Mouse (Mus musculus): ENCODE data around the gene Tsks. TPM values are rescaled to one million over a fixed set of nuclear protein-coding genes. Genes with fewer than 3 reads are reported as not detected.
A peak's percentile ranks its signal among the peaks of the same experiment; 100 is the strongest.

Gene Tsks
- polyA plus RNA-seq, 1 experiment from 2014 or later, result not detected

- H3K27ac ChIP-seq, result no peak overlapping the region; the same call in 1 of the 2 replicates
These were observed 9.8 kb downstream of the Tsks start for GRCm38 (mm10) chr7:44952611-44953306.

GRCm38 (mm10) chr7:44953561-44953960, 10.6 kb downstream of the Tsks start:
- Histone ChIP-seq H3K4me2 (replicated peaks) (no peak overlapping the region), H3K4me3 (no peak overlapping the region), H3K27me3 (peaks cover 36% of the 10 kb centered on the region), H3K36me3 (no peaks in the 10 kb centered on the region), H3K27ac (no peak overlapping the region), H3K9me3 (replicated peaks) (no peaks in the 10 kb centered on the region), H3K9ac (no peak overlapping the region), H3K4me1 (peaks cover 14% of the 10 kb centered on the region; the same call in 1 of the 2 replicates)
- WGBS, result 58% methylated on average over 14 of the region's 14 CpGs
- no peak for ATAC-seq (ENCODE audit: low FRiP score)

More at GRCm38 (mm10) chr7:44952611-44953306, 9.8 kb downstream of the Tsks start:
- Histone ChIP-seq H3K4me3 (peak overlapping the region; percentile 45), H3K36me3 (no peaks in the 10 kb centered on the region), H3K9me3 (replicated peaks) (no peaks in the 10 kb centered on the region), H3K9ac (peak overlapping the region; percentile 64), H3K4me2 (replicated peaks) (peak overlapping the region; percentile 72), H3K27me3 (peaks cover 39% of the 10 kb centered on the region), H3K4me1 (peaks cover 14% of the 10 kb centered on the region; the same call in 1 of the 2 replicates)
- peak; percentile 85 for ATAC-seq (ENCODE audit: low FRiP score)
- 6% methylated on average over 24 of the region's 24 CpGs for WGBS

- Histone ChIP-seq H3K27ac (no peak overlapping the region), H3K27me3 (peaks cover 33% of the 10 kb centered on the region), H3K9ac (no peak overlapping the region), H3K4me1 (peaks cover 14% of the 10 kb centered on the region; the same call in 1 of the 2 replicates), H3K9me3 (replicated peaks) (no peaks in the 10 kb centered on the region), H3K36me3 (0 out of 2 replicates have a peak, but pooled peaks cover 4% of the 10 kb centered on the region), H3K4me2 (replicated peaks) (no peak overlapping the region), H3K4me3 (no peak overlapping the region)
- no peak for ATAC-seq (ENCODE audit: low FRiP score)
- 81% methylated on average over 12 of the region's 12 CpGs for WGBS
These were observed 11.3 kb downstream of the Tsks start for GRCm38 (mm10) chr7:44954091-44954885.

- 55% methylated on average over 5 of the region's 5 CpGs for WGBS
- Histone ChIP-seq H3K4me3 (no peak overlapping the region), H3K4me1 (peaks cover 14% of the 10 kb centered on the region; the same call in 1 of the 2 replicates), H3K9ac (no peak overlapping the region), H3K27ac (no peak overlapping the region), H3K9me3 (replicated peaks) (no peaks in the 10 kb centered on the region), H3K4me2 (replicated peaks) (no peak overlapping the region), H3K36me3 (peaks cover 16% of the 10 kb centered on the region), H3K27me3 (peaks cover 20% of the 10 kb centered on the region)
- ATAC-seq (ENCODE audit: low FRiP score), result no peak
These were observed 12.6 kb downstream of the Tsks start for GRCm38 (mm10) chr7:44955628-44956027.

GRCm38 (mm10) chr7:44956266-44956665, 13.3 kb downstream of the Tsks start:
- no peaks in the 10 kb centered on the region for H3K9me3 ChIP-seq (replicated peaks)
- ATAC-seq (ENCODE audit: low FRiP score), result no peak
- H3K27me3 ChIP-seq, result peaks cover 14% of the 10 kb centered on the region
- no peak overlapping the region for H3K9ac ChIP-seq
- no peak overlapping the region for H3K4me2 ChIP-seq (replicated peaks)
- no peak overlapping the region for H3K4me3 ChIP-seq
- H3K36me3 ChIP-seq, result peaks cover 23% of the 10 kb centered on the region
- peaks cover 14% of the 10 kb centered on the region; the same call in 1 of the 2 replicates for H3K4me1 ChIP-seq
- H3K27ac ChIP-seq, result 0 out of 2 replicates have a peak overlapping the region, but pooled peaks have one; percentile 17
- 49% methylated on average over 6 of the region's 6 CpGs for WGBS

GRCm38 (mm10) chr7:44957183-44957835, 14.3 kb downstream of the Tsks start:
- Histone ChIP-seq H3K4me2 (replicated peaks) (no peak overlapping the region), H3K9ac (0 out of 2 replicates have a peak overlapping the region, but pooled peaks have one; percentile 6), H3K4me1 (peaks cover 6% of the 10 kb centered on the region; the same call in 1 of the 2 replicates), H3K4me3 (no peak overlapping the region), H3K9me3 (replicated peaks) (no peaks in the 10 kb centered on the region), H3K27ac (no peak overlapping the region), H3K36me3 (peaks cover 33% of the 10 kb centered on the region), H3K27me3 (peaks cover 3% of the 10 kb centered on the region; the same call in 1 of the 2 replicates)
- WGBS, result 70% methylated on average over 20 of the region's 20 CpGs
- ATAC-seq (ENCODE audit: low FRiP score), result no peak

GRCm38 (mm10) chr7:44958208-44958607, 15.2 kb downstream of the Tsks start:
- peaks cover 41% of the 10 kb centered on the region for H3K36me3 ChIP-seq
- H3K27ac ChIP-seq, result no peak overlapping the region
- no peaks in the 10 kb centered on the region for H3K27me3 ChIP-seq
- H3K4me2 ChIP-seq (replicated peaks), result no peak overlapping the region
- H3K9ac ChIP-seq, result no peak overlapping the region
- no peak for ATAC-seq (ENCODE audit: low FRiP score)
- WGBS, result 62% methylated on average over 7 of the region's 7 CpGs
- H3K4me3 ChIP-seq, result no peak overlapping the region
- H3K9me3 ChIP-seq (replicated peaks), result no peaks in the 10 kb centered on the region
- H3K4me1 ChIP-seq, result no peaks in the 10 kb centered on the region

GRCm38 (mm10) chr7:44959281-44959680, 16.3 kb downstream of the Tsks start:
- no peak for ATAC-seq (ENCODE audit: low FRiP score)
- 82% methylated on average over 8 of the region's 8 CpGs for WGBS
- Histone ChIP-seq H3K36me3 (peaks cover 51% of the 10 kb centered on the region), H3K27ac (no peak overlapping the region), H3K4me3 (no peak overlapping the region), H3K4me1 (no peaks in the 10 kb centered on the region), H3K27me3 (no peaks in the 10 kb centered on the region), H3K9ac (no peak overlapping the region), H3K9me3 (replicated peaks) (no peaks in the 10 kb centered on the region), H3K4me2 (replicated peaks) (no peak overlapping the region)

GRCm38 (mm10) chr7:44959874-44960511, 17.0 kb downstream of the Tsks start:
- 92% methylated on average over 10 of the region's 10 CpGs for WGBS
- H3K27me3 ChIP-seq, result no peaks in the 10 kb centered on the region

GRCm38 (mm10) chr7:44960512-44960910, 17.5 kb downstream of the Tsks start:
- Histone ChIP-seq H3K4me1 (no peaks in the 10 kb centered on the region), H3K27me3 (no peaks in the 10 kb centered on the region), H3K4me3 (no peak overlapping the region), H3K4me2 (replicated peaks) (no peak overlapping the region), H3K9me3 (replicated peaks) (no peaks in the 10 kb centered on the region), H3K36me3 (peaks cover 59% of the 10 kb centered on the region), H3K9ac (no peak overlapping the region), H3K27ac (no peak overlapping the region)
- ATAC-seq (ENCODE audit: low FRiP score), result no peak
- 89% methylated on average over 13 of the region's 13 CpGs for WGBS

More at GRCm38 (mm10) chr7:44959874-44960511, 17.0 kb downstream of the Tsks start:
- H3K9ac ChIP-seq, result no peak overlapping the region
- ATAC-seq (ENCODE audit: low FRiP score), result no peak
- H3K9me3 ChIP-seq (replicated peaks), result no peaks in the 10 kb centered on the region
- no peak overlapping the region for H3K4me3 ChIP-seq
- peaks cover 54% of the 10 kb centered on the region for H3K36me3 ChIP-seq
- H3K4me2 ChIP-seq (replicated peaks), result no peak overlapping the region
- no peaks in the 10 kb centered on the region for H3K4me1 ChIP-seq
- no peak overlapping the region for H3K27ac ChIP-seq

- Histone ChIP-seq H3K9me3 (replicated peaks) (no peaks in the 10 kb centered on the region), H3K36me3 (peaks cover 75% of the 10 kb centered on the region), H3K27me3 (no peaks in the 10 kb centered on the region), H3K4me3 (no peak overlapping the region), H3K9ac (no peak overlapping the region), H3K27ac (no peak overlapping the region), H3K4me1 (no peaks in the 10 kb centered on the region), H3K4me2 (replicated peaks) (no peak overlapping the region)
- WGBS, result 81% methylated on average over 8 of the region's 8 CpGs
- no peak for ATAC-seq (ENCODE audit: low FRiP score)
These were observed 19.3 kb downstream of the Tsks start for GRCm38 (mm10) chr7:44962337-44962736.

All from hindbrain, embryonic 12.5 days (tissue).